Mouse (Mus musculus) kidney, embryonic 16.5 days (tissue): ENCODE measurements around the gene Pja2. TPM values are rescaled to one million over a fixed set of nuclear protein-coding genes. Genes with fewer than 3 reads are reported as not detected.
A peak's percentile ranks its signal among the peaks of the same experiment; 100 is the strongest.
"Not testable (repeated sequence)": the region's sequence is repeated elsewhere in the genome, so short reads cannot be mapped to it uniquely, and the experiment has no call there.

Experiments
- ATAC-seq: fragments of 200-750 bp; cut with Nextera tagmentation; 2 replicates; pipeline ENCODE4 v1.8.0; 2017; ENCODE audit warnings: moderate TSS enrichment; ENCODE audit not compliant: low FRiP score, low TSS enrichment
- H3K27ac ChIP-seq: fragments of 300-500 bp; sonication (generic); 2 replicates; pipeline ENCODE4 v1.5.1; 2014; ENCODE audit warnings: low read length
- H3K27me3 ChIP-seq: fragments of 300-500 bp; sonication (generic); 2 replicates; pipeline ENCODE4 v1.6.1; 2014; ENCODE audit warnings: low read length, control low read depth, mixed read lengths; ENCODE audit not compliant: insufficient read depth
- H3K36me3 ChIP-seq: fragments of 300-500 bp; sonication (generic); 2 replicates; pipeline ENCODE4 v1.6.1; 2014; ENCODE audit warnings: low read length, control low read depth, mixed read lengths; ENCODE audit not compliant: insufficient read depth
- H3K4me1 ChIP-seq: fragments of 300-500 bp; sonication (generic); 2 replicates; pipeline ENCODE4 v1.6.1; 2014; ENCODE audit warnings: low read length, control low read depth, mixed read lengths; ENCODE audit not compliant: insufficient read depth
- H3K4me2 ChIP-seq: fragments of 300-500 bp; sonication (generic); replicated peaks from 2 replicates; pipeline ENCODE4 v1.6.1; 2014; ENCODE audit warnings: low read depth, low read length
- H3K4me3 ChIP-seq: fragments of 300-500 bp; sonication (generic); 2 replicates; pipeline ENCODE4 v1.5.1; 2014; ENCODE audit warnings: mild to moderate bottlenecking, low read length
- H3K9ac ChIP-seq: fragments of 300-500 bp; sonication (generic); replicated peaks from 2 replicates; pipeline ENCODE4 v1.6.1; 2014; ENCODE audit warnings: low read length
- H3K9me3 ChIP-seq: fragments of 300-500 bp; sonication (generic); 2 replicates; pipeline ENCODE4 v1.6.1; 2016; ENCODE audit warnings: low read length, control low read depth
- WGBS: fragments of 180-500 bp; shearing (Covaris S2); extraction: QIAGEN DNeasy Blood & Tissue Kit; methylation state at CpG from one replicate; pipeline ENCODE4 v1.1.7; 2014; 5-methylcytosine and 5-hydroxymethylcytosine counted together
- microRNA-seq: library from miRNA; unstranded; fragments of <30 nt; microRNA quantifications from one replicate; pipeline ENCODE4, GENCODE M21; 2016
- polyA plus RNA-seq: library from polyadenylated mRNA; unstranded; fragments of >200 nt; fragmentation: Nextera tagmentation; extraction: Ambion mirVana; gene quantifications from 2 replicates; pipeline ENCODE4 v1.2.1, GENCODE M21; 2015

The Pja2 gene
- polyA plus RNA-seq, 1 experiment from 2014 or later, result 68.8 TPM

DNA sequence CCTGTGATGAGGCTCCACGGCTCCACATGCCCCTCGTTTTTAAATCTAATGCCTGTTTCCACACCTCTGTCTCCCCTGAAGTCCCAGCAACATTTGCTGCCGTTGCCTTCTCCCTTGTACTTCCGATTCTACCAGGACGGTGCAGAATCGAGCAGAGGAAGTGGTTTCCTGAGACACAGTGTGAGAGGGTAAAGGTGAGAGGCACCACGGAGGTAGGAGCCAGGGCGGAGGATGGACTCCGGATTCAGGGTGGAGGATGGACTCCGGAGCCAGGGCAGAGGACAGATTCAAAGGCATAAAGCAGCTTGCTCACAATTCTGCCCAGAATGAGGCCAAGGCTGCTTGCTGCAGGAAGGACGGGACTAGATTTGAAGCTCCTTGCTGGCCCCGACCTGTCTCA is 88.8 kb downstream of the Pja2 start:
- H3K4me1 ChIP-seq, result peaks cover 17% of the 10 kb centered on the region
- ATAC-seq, result peak; percentile 87
- WGBS, result 23% methylated on average over 12 of the region's 12 CpGs
- no peaks in the 10 kb centered on the region for H3K27me3 ChIP-seq
- no peaks in the 10 kb centered on the region for H3K36me3 ChIP-seq
- peak overlapping the region; percentile 58; the same call in 1 of the 2 replicates for H3K27ac ChIP-seq
- no peak overlapping the region for H3K4me3 ChIP-seq
- H3K4me2 ChIP-seq, result peak overlapping the region; percentile 26; the same call in 1 of the 2 replicates
- no peaks in the 10 kb centered on the region for H3K9me3 ChIP-seq
- no peak overlapping the region for H3K9ac ChIP-seq

DNA sequence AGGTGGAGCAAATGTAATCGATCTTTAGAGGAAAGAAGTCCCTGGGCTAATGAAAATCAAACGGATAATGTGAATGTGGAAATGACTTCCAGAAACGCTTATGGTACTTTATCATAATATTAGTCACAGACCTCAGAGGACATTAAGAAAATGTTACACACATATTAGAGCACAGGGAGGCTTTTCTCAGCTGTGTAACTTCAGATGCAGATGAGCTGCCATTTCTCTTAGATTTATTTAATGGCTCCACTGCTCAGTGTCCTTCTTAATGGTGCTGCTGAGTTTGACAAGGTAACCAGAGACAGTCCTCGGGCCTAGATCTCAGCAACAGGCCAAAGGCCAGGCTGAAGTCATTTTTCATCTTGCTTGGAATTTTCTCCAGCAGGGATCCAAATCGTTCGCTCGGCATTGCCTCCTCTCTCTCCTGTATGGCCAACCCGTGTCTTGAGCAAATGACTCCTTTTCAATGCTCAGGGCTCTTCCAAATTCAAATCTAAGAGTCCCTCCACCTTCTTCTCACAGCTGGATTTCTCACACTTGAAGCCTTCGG is 89.3 kb downstream of the Pja2 start:
- Histone ChIP-seq H3K27me3 (no peaks in the 10 kb centered on the region), H3K4me2 (peak overlapping the region; percentile 26; the same call in 1 of the 2 replicates), H3K36me3 (no peaks in the 10 kb centered on the region), H3K9ac (no peak overlapping the region), H3K4me1 (peaks cover 17% of the 10 kb centered on the region), H3K27ac (peak overlapping the region; percentile 58; the same call in 1 of the 2 replicates), H3K4me3 (no peak overlapping the region), H3K9me3 (no peaks in the 10 kb centered on the region)
- 29% methylated on average over 9 of the region's 9 CpGs for WGBS
- ATAC-seq, result 0 out of 2 replicates have a peak, but pooled peaks have one; percentile 33

DNA sequence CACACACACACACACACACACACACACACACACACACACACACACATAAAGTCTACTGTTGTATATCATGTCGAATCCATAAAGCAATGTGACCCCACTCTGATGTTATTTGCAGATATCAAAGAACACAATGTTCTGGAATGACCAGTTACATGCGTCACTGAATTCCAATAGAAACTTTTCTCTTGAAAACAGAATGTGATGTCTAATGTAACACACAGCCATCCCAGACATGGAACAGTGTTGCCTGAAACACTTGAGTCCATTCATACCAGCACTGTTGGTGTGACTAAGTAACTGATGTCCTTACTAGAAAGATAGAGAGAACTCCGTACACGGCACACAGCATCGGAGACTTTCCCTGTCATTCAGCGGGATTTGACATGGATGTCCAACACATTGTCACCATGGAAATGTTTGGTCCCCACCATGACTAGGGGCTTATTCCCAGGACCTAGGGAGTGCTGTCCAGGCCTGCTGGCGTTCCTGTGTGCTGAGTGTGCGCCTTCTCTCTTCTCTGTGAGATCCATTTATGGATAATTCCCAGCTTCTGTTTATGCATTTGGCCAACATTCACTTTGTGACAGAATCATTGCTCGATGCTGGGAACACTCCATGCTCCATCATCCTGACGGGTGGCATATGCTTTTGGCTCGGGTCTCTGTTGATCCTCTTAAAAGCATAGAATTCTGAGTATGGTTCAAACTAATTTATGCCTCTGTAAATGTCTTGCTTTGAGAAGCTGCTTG is 90.0 kb downstream of the Pja2 start:
- H3K4me2 ChIP-seq, result no peak overlapping the region
- H3K27me3 ChIP-seq, result no peaks in the 10 kb centered on the region
- 64% methylated on average over 11 of the region's 11 CpGs for WGBS
- H3K9ac ChIP-seq, result no peak overlapping the region
- peaks cover 17% of the 10 kb centered on the region for H3K4me1 ChIP-seq
- H3K4me3 ChIP-seq, result no peak overlapping the region
- H3K36me3 ChIP-seq, result no peaks in the 10 kb centered on the region
- H3K27ac ChIP-seq, result peak overlapping the region; percentile 50; the same call in 1 of the 2 replicates
- peak; percentile 61; the same call in 1 of the 2 replicates for ATAC-seq
- no peaks in the 10 kb centered on the region for H3K9me3 ChIP-seq

DNA sequence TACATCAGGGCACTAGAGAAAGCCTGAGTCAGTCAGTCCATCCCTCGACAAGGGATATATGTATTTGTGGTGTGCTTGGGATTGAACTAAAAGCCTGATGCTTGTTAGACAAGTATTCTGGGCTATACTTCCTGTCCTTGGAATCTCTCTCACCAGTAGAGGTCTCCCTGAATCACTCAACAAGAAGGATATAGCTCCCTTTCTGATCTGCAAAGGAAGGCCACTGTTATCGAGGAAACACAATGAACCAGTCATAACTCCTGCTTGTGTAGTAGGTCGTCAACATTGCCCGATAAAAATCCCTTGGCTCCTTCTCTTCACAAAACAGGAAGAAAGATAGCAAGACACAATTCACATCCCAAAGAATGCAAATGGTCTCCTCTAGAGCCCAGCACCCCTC is 99.6 kb downstream of the Pja2 start:
- Histone ChIP-seq H3K4me3 (no peak overlapping the region), H3K36me3 (no peaks in the 10 kb centered on the region), H3K4me2 (no peak overlapping the region), H3K27ac (no peak overlapping the region), H3K4me1 (no peaks in the 10 kb centered on the region), H3K27me3 (no peaks in the 10 kb centered on the region), H3K9me3 (no peaks in the 10 kb centered on the region), H3K9ac (no peak overlapping the region)
- no peak for ATAC-seq
- WGBS, result 64% methylated on average over 4 of the region's 4 CpGs

DNA sequence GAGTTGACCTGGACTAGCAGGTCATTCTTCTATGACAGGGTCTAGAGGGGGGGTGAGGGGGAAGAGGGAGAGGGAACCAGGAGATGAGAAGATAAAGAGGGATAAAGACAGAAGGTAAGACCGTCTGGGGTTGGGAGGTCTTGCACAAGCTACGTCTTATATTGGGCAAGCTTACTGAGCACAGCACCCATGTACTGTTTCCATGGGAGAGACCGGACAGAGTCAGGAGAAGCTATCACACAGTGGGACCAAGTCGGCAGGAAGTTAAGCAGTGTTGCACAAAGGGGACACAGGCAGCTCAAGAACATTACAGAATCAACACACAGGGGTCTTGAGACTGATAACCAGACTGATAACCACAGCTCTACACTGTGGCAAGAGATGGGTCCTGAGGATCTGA is 100.1 kb downstream of the Pja2 start:
- ATAC-seq, H3K36me3 ChIP-seq, H3K9ac ChIP-seq, H3K4me2 ChIP-seq, H3K9me3 ChIP-seq, H3K27ac ChIP-seq, H3K4me3 ChIP-seq, H3K4me1 ChIP-seq, H3K27me3 ChIP-seq: not testable (repeated sequence)
- 94% methylated on average over 4 of the region's 4 CpGs for WGBS

DNA sequence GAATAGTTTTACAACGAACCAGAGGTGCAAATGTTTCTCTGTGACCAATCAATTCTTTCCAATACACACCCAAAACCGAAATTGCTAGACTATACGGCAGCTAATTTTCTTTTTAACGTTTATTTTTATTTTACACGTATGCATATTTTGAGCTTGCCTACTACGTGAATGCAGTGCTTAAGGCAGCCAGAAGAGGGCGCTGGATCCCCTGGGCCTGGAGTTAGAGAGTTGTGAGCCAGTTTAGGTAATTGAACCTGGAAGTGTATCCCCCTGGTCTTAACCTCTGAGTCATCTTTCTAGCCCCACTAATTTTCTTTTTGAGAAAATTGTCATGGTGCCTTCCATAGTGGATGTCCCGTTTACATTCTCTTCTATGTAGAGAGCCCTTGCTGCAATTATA is 100.5 kb downstream of the Pja2 start:
- no peak for ATAC-seq
- no peak overlapping the region for H3K9ac ChIP-seq
- no peaks in the 10 kb centered on the region for H3K36me3 ChIP-seq
- no peak overlapping the region for H3K4me3 ChIP-seq
- no peak overlapping the region for H3K27ac ChIP-seq
- no peaks in the 10 kb centered on the region for H3K27me3 ChIP-seq
- no peak overlapping the region for H3K4me2 ChIP-seq
- no peaks in the 10 kb centered on the region for H3K4me1 ChIP-seq
- WGBS, result 81% methylated on average over 8 of the region's 8 CpGs
- H3K9me3 ChIP-seq, result no peaks in the 10 kb centered on the region

Small RNA genes lying within 50 kb of the gene (microRNA-seq; reads per million reads assigned to microRNA genes)
- gene Gm24194, result not detected
